Mouse (Mus musculus): Measurements from ENCODE around the gene Gm44511.

DNA sequence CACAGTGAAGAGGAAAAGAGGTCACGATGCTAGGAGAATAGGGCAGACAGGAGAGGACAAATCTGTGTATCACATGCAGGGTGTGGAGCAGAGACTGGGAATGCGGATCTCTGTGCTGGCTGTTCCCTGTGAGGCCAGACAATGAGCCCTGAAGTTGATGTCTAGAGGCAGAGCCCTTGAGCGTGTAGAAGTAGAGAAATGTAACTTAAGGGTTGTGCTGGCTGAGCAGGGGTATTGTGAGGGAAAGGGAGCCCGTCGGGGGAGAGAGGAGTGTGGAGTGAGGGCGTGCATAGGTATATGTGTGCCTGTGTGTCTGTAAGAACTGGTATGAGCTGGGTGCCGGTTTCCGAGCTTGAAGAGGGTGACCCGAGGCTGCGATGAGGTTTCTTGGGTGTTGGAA is 23.6 kb downstream of the Gm44511 start:
- TF ChIP-seq CTCF (IDR thresholded peaks at IDR 0.05; ENCODE audit: low read depth) (no peak), EP300 (IDR thresholded peaks at IDR 0.05; ENCODE audit: low read depth) (no peak)

Data from liver, postnatal 0 days (tissue).